Mouse (Mus musculus): ENCODE measurements around the gene Parvg.

DNA sequence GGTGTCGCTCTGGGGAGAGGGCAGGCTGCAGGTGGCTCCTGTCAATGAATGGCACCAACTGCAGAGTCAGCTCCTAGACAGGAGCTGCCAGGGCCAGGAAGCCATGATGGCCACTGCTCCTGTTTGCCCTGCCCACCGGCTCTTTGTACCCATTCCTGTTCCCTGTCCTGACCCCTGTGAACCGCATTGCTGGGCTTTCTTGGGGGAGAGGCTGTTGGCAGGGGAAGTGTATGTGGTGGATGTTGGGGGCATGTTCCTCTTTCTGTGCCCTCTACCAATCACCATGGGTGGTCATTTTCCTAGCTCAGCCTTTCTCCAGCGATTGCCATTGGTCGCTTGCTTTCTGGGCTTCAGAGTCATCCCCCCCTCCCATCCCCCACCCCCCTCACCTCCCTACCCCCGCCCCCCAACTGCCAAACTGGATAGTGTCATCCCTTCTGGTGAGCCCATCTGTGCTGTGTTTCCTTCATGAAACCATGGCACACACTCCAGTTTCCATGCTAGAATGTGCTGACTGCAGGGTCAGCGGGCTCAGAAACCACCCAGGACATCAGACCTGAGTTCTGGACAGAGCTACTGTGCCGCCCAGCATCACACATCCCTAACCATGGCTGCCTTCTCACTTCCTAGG lies 2.2 kb upstream of the Parvg start:
- TF ChIP-seq CTCF (IDR thresholded peaks at IDR 0.05; ENCODE audit: control insufficient read depth, insufficient read depth, insufficient replicate concordance, low read depth, low read length) (no peak), POLR2A (IDR thresholded peaks at IDR 0.05; ENCODE audit: control insufficient read depth, low read depth, low read length) (no peak)

Data from testis, adult 2 months (tissue).